Mouse (Mus musculus) hindbrain, embryonic 13.5 days (tissue): Measurements from ENCODE around the gene Dnase2a. TPM values are rescaled to one million over a fixed set of nuclear protein-coding genes. Genes with fewer than 3 reads are reported as not detected.

Experiments
- ATAC-seq: fragments of 200-750 bp; cut with Nextera tagmentation; 2 replicates; pipeline ENCODE4 v1.8.0; 2017; ENCODE audit warnings: moderate TSS enrichment; ENCODE audit not compliant: low FRiP score
- H3K27ac ChIP-seq: fragments of 300-500 bp; sonication (generic); 2 replicates; pipeline ENCODE4 v1.5.1; 2015; ENCODE audit warnings: inconsistent platforms, mild to moderate bottlenecking, moderate library complexity
- H3K27me3 ChIP-seq: fragments of 300-500 bp; sonication (generic); 2 replicates; pipeline ENCODE4 v1.6.1; 2015; ENCODE audit warnings: mild to moderate bottlenecking, inconsistent platforms
- H3K36me3 ChIP-seq: fragments of 300-500 bp; sonication (generic); 2 replicates; pipeline ENCODE4 v1.6.1; 2015; ENCODE audit warnings: mild to moderate bottlenecking, inconsistent platforms
- H3K4me1 ChIP-seq: fragments of 300-500 bp; sonication (generic); replicated peaks from 2 replicates; pipeline ENCODE4 v1.6.1; 2015; ENCODE audit warnings: inconsistent platforms
- H3K4me2 ChIP-seq: fragments of 300-500 bp; sonication (generic); 2 replicates; pipeline ENCODE4 v1.6.1; 2015; ENCODE audit warnings: inconsistent platforms, mild to moderate bottlenecking, moderate library complexity
- H3K4me3 ChIP-seq: fragments of 300-500 bp; sonication (generic); 2 replicates; pipeline ENCODE4 v1.5.1; 2015; ENCODE audit warnings: mild to moderate bottlenecking, inconsistent platforms
- H3K9ac ChIP-seq: fragments of 300-500 bp; sonication (generic); 2 replicates; pipeline ENCODE4 v1.6.1; 2015; ENCODE audit warnings: mild to moderate bottlenecking, inconsistent platforms
- H3K9me3 ChIP-seq: fragments of 300-500 bp; sonication (generic); 2 replicates; pipeline ENCODE4 v1.6.1; 2016; ENCODE audit warnings: inconsistent platforms
- WGBS: fragments of 180-500 bp; shearing (Covaris S2); methylation state at CpG from one replicate; pipeline ENCODE4 v1.1.7; 2015; 5-methylcytosine and 5-hydroxymethylcytosine counted together
- polyA plus RNA-seq: library from polyadenylated mRNA; unstranded; fragments of >200 nt; fragmentation: Nextera tagmentation; extraction: Ambion mirVana; gene quantifications from 2 replicates; pipeline ENCODE4 v1.2.1, GENCODE M21; 2015

The Dnase2a gene
- 5.8 and 6.0 TPM in 2 replicates for polyA plus RNA-seq

GRCm38 (mm10) chr8:84908421-84909161 lies at the start of gene Dnase2a:
TSS of gene Dnase2a (plus strand) at chr8:84908560.
- ATAC-seq: peak; percentile 77
- peaks cover 27% of the 10 kb centered on the region for H3K4me1 ChIP-seq
- WGBS: 1% methylated on average over 45 of the region's 45 CpGs
- peak within 1 kb of the TSS; percentile 58 for H3K9ac ChIP-seq
- H3K36me3 ChIP-seq: peaks cover 40% of the 10 kb centered on the region
- peak within 1 kb of the TSS; percentile 56 for H3K4me2 ChIP-seq
- peak within 1 kb of the TSS; percentile 38 for H3K4me3 ChIP-seq
- H3K27ac ChIP-seq: no peak within 1 kb of the TSS; the same call in 1 of the 2 replicates
- no peaks in the 10 kb centered on the region for H3K9me3 ChIP-seq
- H3K27me3 ChIP-seq: peaks cover 62% of the 10 kb centered on the region

GRCm38 (mm10) chr8:84871376-84872308 lies 36.7 kb upstream of the Dnase2a start, which contains the start of gene Syce2:
TSS of gene Syce2 (plus strand) at chr8:84872111.
- Histone ChIP-seq H3K9me3 (no peaks in the 10 kb centered on the region), H3K4me1 (peaks cover 14% of the 10 kb centered on the region), H3K27me3 (peaks cover 14% of the 10 kb centered on the region), H3K36me3 (peaks cover 32% of the 10 kb centered on the region), H3K27ac (no peak within 1 kb of the TSS), H3K4me2 (peak within 1 kb of the TSS; percentile 73), H3K4me3 (peak within 1 kb of the TSS; percentile 42), H3K9ac (peak within 1 kb of the TSS; percentile 66)
- peak; percentile 66 for ATAC-seq
- 18% methylated on average over 46 of the region's 46 CpGs for WGBS

- Histone ChIP-seq H3K4me2 (peak overlapping the region; percentile 73), H3K4me3 (peak overlapping the region; percentile 42), H3K36me3 (peaks cover 24% of the 10 kb centered on the region), H3K9me3 (no peaks in the 10 kb centered on the region), H3K27ac (no peak overlapping the region), H3K27me3 (peaks cover 14% of the 10 kb centered on the region), H3K9ac (peak overlapping the region; percentile 66), H3K4me1 (peaks cover 15% of the 10 kb centered on the region)
- peak; percentile 60 for ATAC-seq
- WGBS: 2% methylated on average over 54 of the region's 54 CpGs
Observed at GRCm38 (mm10) chr8:84872309-84872965, 35.9 kb upstream of the Dnase2a start.

- no peak for ATAC-seq
- peaks cover 14% of the 10 kb centered on the region for H3K27me3 ChIP-seq
- H3K4me3 ChIP-seq: peak overlapping the region; percentile 42; the same call in 1 of the 2 replicates
- H3K27ac ChIP-seq: no peak overlapping the region
- no peak overlapping the region for H3K9ac ChIP-seq
- peaks cover 20% of the 10 kb centered on the region for H3K4me1 ChIP-seq
- H3K9me3 ChIP-seq: no peaks in the 10 kb centered on the region
- H3K4me2 ChIP-seq: peak overlapping the region; percentile 73; the same call in 1 of the 2 replicates
- peaks cover 18% of the 10 kb centered on the region for H3K36me3 ChIP-seq
- WGBS: 72% methylated on average over 4 of the region's 4 CpGs
Observed at GRCm38 (mm10) chr8:84873016-84873415, 35.3 kb upstream of the Dnase2a start.

- Histone ChIP-seq H3K4me3 (no peak overlapping the region), H3K27me3 (peaks cover 14% of the 10 kb centered on the region), H3K4me2 (no peak overlapping the region), H3K36me3 (peaks cover 5% of the 10 kb centered on the region), H3K27ac (no peak overlapping the region), H3K4me1 (peaks cover 20% of the 10 kb centered on the region), H3K9me3 (no peaks in the 10 kb centered on the region), H3K9ac (no peak overlapping the region)
- no peak for ATAC-seq
- 92% methylated on average over 3 of the region's 3 CpGs for WGBS
Observed at GRCm38 (mm10) chr8:84874339-84874738, 34.0 kb upstream of the Dnase2a start.

GRCm38 (mm10) chr8:84877297-84878035 lies 30.9 kb upstream of the Dnase2a start:
- peak; percentile 10; the same call in 1 of the 2 replicates for ATAC-seq
- Histone ChIP-seq H3K4me3 (no peak overlapping the region), H3K27ac (peak overlapping the region; percentile 35; the same call in 1 of the 2 replicates), H3K4me2 (no peak overlapping the region), H3K4me1 (peaks cover 12% of the 10 kb centered on the region), H3K36me3 (no peaks in the 10 kb centered on the region), H3K9me3 (no peaks in the 10 kb centered on the region), H3K9ac (peak overlapping the region; percentile 19; the same call in 1 of the 2 replicates), H3K27me3 (peaks cover 7% of the 10 kb centered on the region)
- WGBS: 78% methylated on average over 3 of the region's 3 CpGs

- peaks cover 6% of the 10 kb centered on the region; the same call in 1 of the 2 replicates for H3K4me1 ChIP-seq
- no peak for ATAC-seq
Observed at GRCm38 (mm10) chr8:84878915-84879314, 29.4 kb upstream of the Dnase2a start.

GRCm38 (mm10) chr8:84884728-84885127 lies 23.6 kb upstream of the Dnase2a start:
- Histone ChIP-seq H3K36me3 (peaks cover 45% of the 10 kb centered on the region), H3K4me3 (no peak overlapping the region), H3K9ac (no peak overlapping the region), H3K27ac (no peak overlapping the region), H3K9me3 (no peaks in the 10 kb centered on the region), H3K4me1 (no peaks in the 10 kb centered on the region), H3K4me2 (no peak overlapping the region), H3K27me3 (no peaks in the 10 kb centered on the region)
- WGBS: 90% methylated on average over 4 of the region's 4 CpGs
- no peak for ATAC-seq

More at GRCm38 (mm10) chr8:84878915-84879314, 29.4 kb upstream of the Dnase2a start:
- WGBS: 86% methylated on average over 1 of the region's 1 CpGs
- no peaks in the 10 kb centered on the region for H3K9me3 ChIP-seq
- no peaks in the 10 kb centered on the region for H3K36me3 ChIP-seq
- no peak overlapping the region for H3K4me2 ChIP-seq
- H3K27ac ChIP-seq: no peak overlapping the region
- H3K9ac ChIP-seq: no peak overlapping the region
- H3K27me3 ChIP-seq: no peaks in the 10 kb centered on the region
- no peak overlapping the region for H3K4me3 ChIP-seq

- Histone ChIP-seq H3K27me3 (no peaks in the 10 kb centered on the region), H3K9me3 (no peaks in the 10 kb centered on the region), H3K4me3 (no peak overlapping the region), H3K36me3 (peaks cover 56% of the 10 kb centered on the region), H3K4me2 (no peak overlapping the region), H3K9ac (no peak overlapping the region), H3K4me1 (peaks cover 12% of the 10 kb centered on the region), H3K27ac (no peak overlapping the region)
- ATAC-seq: no peak
- WGBS: 99% methylated on average over 3 of the region's 3 CpGs
Observed at GRCm38 (mm10) chr8:84888280-84888679, 20.1 kb upstream of the Dnase2a start.

- H3K4me1 ChIP-seq: peaks cover 16% of the 10 kb centered on the region
- H3K27me3 ChIP-seq: no peaks in the 10 kb centered on the region
- H3K9ac ChIP-seq: no peak overlapping the region
- no peak overlapping the region for H3K27ac ChIP-seq
- no peak for ATAC-seq
- peaks cover 56% of the 10 kb centered on the region for H3K36me3 ChIP-seq
- WGBS: 93% methylated on average over 1 of the region's 1 CpGs
- H3K4me3 ChIP-seq: no peak overlapping the region
- H3K9me3 ChIP-seq: no peaks in the 10 kb centered on the region
- no peak overlapping the region for H3K4me2 ChIP-seq
Observed at GRCm38 (mm10) chr8:84889141-84889540, 19.2 kb upstream of the Dnase2a start.

GRCm38 (mm10) chr8:84892993-84893708 lies 15.2 kb upstream of the Dnase2a start:
- Histone ChIP-seq H3K9me3 (no peaks in the 10 kb centered on the region), H3K9ac (peak overlapping the region; percentile 84), H3K27ac (peak overlapping the region; percentile 70; the same call in 1 of the 2 replicates), H3K4me2 (peak overlapping the region; percentile 86), H3K4me1 (peaks cover 21% of the 10 kb centered on the region), H3K36me3 (peaks cover 24% of the 10 kb centered on the region), H3K27me3 (no peaks in the 10 kb centered on the region), H3K4me3 (peak overlapping the region; percentile 77)
- ATAC-seq: peak; percentile 72
- 13% methylated on average over 31 of the region's 31 CpGs for WGBS
